Mouse (Mus musculus) heart, postnatal 0 days (tissue): ENCODE measurements around the gene Kazn. TPM values are rescaled to one million over a fixed set of nuclear protein-coding genes. Genes with fewer than 3 reads are reported as not detected.

Experiments used
- ATAC-seq: fragments of 200-750 bp; cut with Nextera tagmentation; 2 replicates; pipeline ENCODE4 v1.8.0; 2017; ENCODE audit warnings: low read depth, moderate number of reproducible peaks, moderate library complexity; ENCODE audit not compliant: insufficient read depth
- DNase-seq: peaks from one replicate; pipeline ENCODE4 v3.0.0-alpha.2; 2016; ENCODE audit warnings: low spot score
- H3K27ac ChIP-seq: fragments of 300-500 bp; sonication (generic); 2 replicates; pipeline ENCODE4 v1.5.1; 2014; ENCODE audit warnings: low read depth, mild to moderate bottlenecking
- H3K27me3 ChIP-seq: fragments of 300-500 bp; sonication (generic); 2 replicates; pipeline ENCODE4 v1.6.1; 2014; ENCODE audit warnings: low read length, mixed read lengths; ENCODE audit not compliant: control insufficient read depth, insufficient read depth
- H3K36me3 ChIP-seq: fragments of 300-500 bp; sonication (generic); replicated peaks from 2 replicates; pipeline ENCODE4 v1.6.1; 2014; ENCODE audit warnings: low read length, mixed read lengths; ENCODE audit not compliant: control insufficient read depth, insufficient read depth
- H3K4me1 ChIP-seq: fragments of 300-500 bp; sonication (generic); 2 replicates; pipeline ENCODE4 v1.6.1; 2014; ENCODE audit warnings: antibody characterized with exemption; ENCODE audit not compliant: control insufficient read depth, insufficient read depth
- H3K4me2 ChIP-seq: fragments of 300-500 bp; sonication (generic); 2 replicates; pipeline ENCODE4 v1.6.1; 2014; ENCODE audit warnings: low read depth, mild to moderate bottlenecking, low read length, moderate library complexity
- H3K4me3 ChIP-seq: fragments of 300-500 bp; sonication (generic); 2 replicates; pipeline ENCODE4 v1.5.1; 2014; ENCODE audit warnings: low read depth, low read length
- H3K9ac ChIP-seq: fragments of 300-500 bp; sonication (generic); replicated peaks from 2 replicates; pipeline ENCODE4 v1.6.1; 2014; ENCODE audit warnings: low read depth, low read length, mixed read lengths
- H3K9me3 ChIP-seq: fragments of 300-500 bp; sonication (generic); replicated peaks from 2 replicates; pipeline ENCODE4 v1.6.1; 2016; ENCODE audit warnings: low read length; ENCODE audit not compliant: control insufficient read depth
- CTCF ChIP-seq: IDR thresholded peaks from 2 replicates; pipeline ENCODE4 v1.5.1; 2016; ENCODE audit warnings: antibody characterized with exemption, control low read depth, low read depth
- EP300 ChIP-seq: IDR thresholded peaks from 2 replicates; pipeline ENCODE4 v1.6.1; 2016; ENCODE audit warnings: antibody characterized with exemption, low read depth
- WGBS: fragments of 180-500 bp; shearing (Covaris S2); extraction: QIAGEN DNeasy Blood & Tissue Kit; methylation state at CpG from one replicate; pipeline ENCODE4 v1.1.7; 2014; 5-methylcytosine and 5-hydroxymethylcytosine counted together
- polyA plus RNA-seq: library from polyadenylated mRNA; unstranded; fragments of >200 nt; fragmentation: Nextera tagmentation; extraction: Ambion mirVana; gene quantifications from 2 replicates; pipeline ENCODE4 v1.2.1, GENCODE M21; 2015
- total RNA-seq: library from RNA; depleted of rRNA; stranded (reverse); fragments of >200 nt; gene quantifications from 2 replicates; pipeline ENCODE4 v1.2.3, GENCODE M21; 2014; ENCODE audit warnings: low replicate concordance

Gene Kazn
- total and polyA plus RNA-seq, 2 experiments from 2014 or later: 2.5 to 19.9 TPM

DNA sequence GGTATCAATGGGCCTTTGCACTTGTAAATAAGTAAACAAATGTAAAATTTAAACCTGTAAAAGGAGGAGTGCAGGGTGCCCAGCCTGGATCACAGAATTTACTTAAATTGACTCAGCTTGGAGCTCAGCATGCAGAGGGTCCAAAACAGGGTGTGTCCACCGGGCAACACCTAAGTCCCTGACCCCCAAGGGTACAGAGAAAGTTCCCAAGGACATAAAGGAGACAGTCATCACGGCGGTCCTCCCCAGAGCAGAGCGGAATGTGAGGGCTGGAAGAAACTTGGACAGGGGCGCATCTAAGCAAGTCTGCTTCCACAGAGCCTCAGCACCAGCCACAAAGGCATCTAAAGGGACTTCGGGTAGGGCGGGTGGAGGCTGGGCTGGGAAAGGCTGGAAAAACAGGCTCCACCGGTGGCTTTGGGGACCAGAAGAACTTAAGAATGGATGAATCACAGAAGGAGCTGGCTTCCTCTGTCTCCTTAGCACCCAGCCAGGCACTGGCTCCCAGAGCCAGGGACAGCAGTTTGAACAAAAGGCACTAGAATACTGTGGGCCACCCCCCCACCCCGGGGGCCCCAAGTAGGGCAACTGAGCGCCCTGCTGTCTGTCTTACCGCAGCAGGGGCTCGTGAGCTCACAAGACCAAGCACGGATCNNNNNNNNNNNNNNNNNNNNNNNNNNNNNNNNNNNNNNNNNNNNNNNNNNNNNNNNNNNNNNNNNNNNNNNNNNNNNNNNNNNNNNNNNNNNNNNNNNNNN is 10.2 kb downstream of the Kazn start:
- peak; percentile 12; the same call in 1 of the 2 replicates for ATAC-seq
- no peak for DNase-seq
- Histone ChIP-seq H3K27me3 (no peaks in the 10 kb centered on the region), H3K27ac (no peak overlapping the region), H3K36me3 (no peaks in the 10 kb centered on the region), H3K9me3 (no peaks in the 10 kb centered on the region), H3K9ac (no peak overlapping the region), H3K4me2 (no peak overlapping the region), H3K4me1 (peaks cover 9% of the 10 kb centered on the region; the same call in 1 of the 2 replicates), H3K4me3 (no peak overlapping the region)
- 32% methylated on average over 13 of the region's 13 CpGs for WGBS
- TF ChIP-seq EP300 (no peak), CTCF (no peak)

DNA sequence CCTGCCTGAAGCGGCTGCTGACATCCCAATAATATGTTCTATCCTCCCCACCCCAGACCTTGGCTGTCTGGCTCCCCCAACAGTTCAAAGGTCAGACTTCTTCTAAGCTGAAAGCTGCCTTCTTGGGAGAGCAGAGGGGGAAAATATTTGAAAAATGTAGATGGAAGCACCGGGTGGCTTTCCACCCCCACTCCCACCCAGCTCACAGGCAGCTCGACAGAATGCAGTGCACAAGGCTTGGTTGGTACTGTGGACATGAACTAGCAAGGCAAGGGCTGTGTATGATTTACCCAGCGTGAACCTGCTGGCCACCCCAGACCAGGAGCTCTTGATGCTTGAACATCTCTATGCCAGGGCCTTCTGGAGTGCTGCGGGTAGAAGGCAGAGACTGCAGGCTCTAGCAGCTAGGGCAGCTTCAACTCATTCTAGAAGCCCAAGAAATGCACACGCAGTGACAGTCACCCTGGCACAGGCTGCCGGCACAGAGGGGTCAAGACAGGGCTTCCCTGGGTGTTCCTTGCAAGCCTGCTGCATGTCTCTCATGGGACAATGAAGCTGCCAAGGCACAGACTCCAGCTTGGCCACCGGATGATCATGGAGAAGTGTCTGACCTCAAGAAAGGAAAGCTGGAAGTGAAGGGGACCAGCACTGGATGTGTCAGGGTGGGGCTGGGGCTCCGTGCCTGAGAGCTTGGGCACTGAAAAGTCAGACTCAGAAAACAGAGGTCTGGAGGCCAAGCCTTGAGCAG is 15.1 kb downstream of the Kazn start:
- no peak for ATAC-seq
- H3K9me3 ChIP-seq: no peaks in the 10 kb centered on the region
- H3K9ac ChIP-seq: no peak overlapping the region
- no peak overlapping the region for H3K27ac ChIP-seq
- H3K4me1 ChIP-seq: peaks cover 18% of the 10 kb centered on the region
- TF ChIP-seq CTCF (no peak), EP300 (no peak)
- H3K4me2 ChIP-seq: no peak overlapping the region
- no peak overlapping the region for H3K4me3 ChIP-seq
- H3K27me3 ChIP-seq: no peaks in the 10 kb centered on the region
- no peaks in the 10 kb centered on the region for H3K36me3 ChIP-seq
- no peak for DNase-seq
- 56% methylated on average over 9 of the region's 9 CpGs for WGBS

DNA sequence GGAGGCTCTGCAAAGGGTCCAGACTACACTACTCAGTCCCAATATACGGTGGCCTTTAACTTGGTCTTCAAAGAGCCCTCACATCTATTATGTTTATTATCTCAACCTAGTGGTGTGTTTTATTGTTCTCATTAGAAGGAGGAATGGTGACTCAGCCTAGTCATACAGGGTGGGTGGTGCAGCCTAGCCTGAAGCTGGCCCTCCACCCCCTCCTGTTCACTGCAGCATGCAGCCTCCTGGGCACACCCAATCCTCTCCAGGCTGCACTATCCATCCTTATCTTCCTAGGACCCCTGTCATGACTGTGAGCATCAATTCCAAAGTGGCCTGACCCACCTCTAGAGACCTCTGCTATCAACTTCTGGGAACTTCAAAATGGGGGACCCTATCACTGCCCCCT is 16.8 kb downstream of the Kazn start:
- 48% methylated on average over 1 of the region's 1 CpGs for WGBS
- no peaks in the 10 kb centered on the region for H3K36me3 ChIP-seq
- TF ChIP-seq CTCF: no peak
- no peak for TF ChIP-seq EP300
- no peaks in the 10 kb centered on the region for H3K9me3 ChIP-seq
- peaks cover 18% of the 10 kb centered on the region for H3K4me1 ChIP-seq
- no peaks in the 10 kb centered on the region for H3K27me3 ChIP-seq
- DNase-seq (no peak), ATAC-seq (no peak)
- H3K4me2 ChIP-seq: no peak overlapping the region
- no peak overlapping the region for H3K4me3 ChIP-seq
- no peak overlapping the region for H3K9ac ChIP-seq
- no peak overlapping the region for H3K27ac ChIP-seq

- TF ChIP-seq CTCF (no peak), EP300 (no peak)
- H3K9me3 ChIP-seq: no peaks in the 10 kb centered on the region
- H3K27ac ChIP-seq: no peak overlapping the region
- 41% methylated on average over 5 of the region's 5 CpGs for WGBS
- H3K9ac ChIP-seq: no peak overlapping the region
- no peak for DNase-seq
- no peaks in the 10 kb centered on the region for H3K36me3 ChIP-seq
- no peaks in the 10 kb centered on the region for H3K27me3 ChIP-seq
- ATAC-seq: no peak
- H3K4me3 ChIP-seq: no peak overlapping the region
- H3K4me2 ChIP-seq: no peak overlapping the region
- peaks cover 18% of the 10 kb centered on the region for H3K4me1 ChIP-seq
Measured at GRCm38 (mm10) chr4:142221757-142222072, 17.5 kb downstream of the Kazn start.

DNA sequence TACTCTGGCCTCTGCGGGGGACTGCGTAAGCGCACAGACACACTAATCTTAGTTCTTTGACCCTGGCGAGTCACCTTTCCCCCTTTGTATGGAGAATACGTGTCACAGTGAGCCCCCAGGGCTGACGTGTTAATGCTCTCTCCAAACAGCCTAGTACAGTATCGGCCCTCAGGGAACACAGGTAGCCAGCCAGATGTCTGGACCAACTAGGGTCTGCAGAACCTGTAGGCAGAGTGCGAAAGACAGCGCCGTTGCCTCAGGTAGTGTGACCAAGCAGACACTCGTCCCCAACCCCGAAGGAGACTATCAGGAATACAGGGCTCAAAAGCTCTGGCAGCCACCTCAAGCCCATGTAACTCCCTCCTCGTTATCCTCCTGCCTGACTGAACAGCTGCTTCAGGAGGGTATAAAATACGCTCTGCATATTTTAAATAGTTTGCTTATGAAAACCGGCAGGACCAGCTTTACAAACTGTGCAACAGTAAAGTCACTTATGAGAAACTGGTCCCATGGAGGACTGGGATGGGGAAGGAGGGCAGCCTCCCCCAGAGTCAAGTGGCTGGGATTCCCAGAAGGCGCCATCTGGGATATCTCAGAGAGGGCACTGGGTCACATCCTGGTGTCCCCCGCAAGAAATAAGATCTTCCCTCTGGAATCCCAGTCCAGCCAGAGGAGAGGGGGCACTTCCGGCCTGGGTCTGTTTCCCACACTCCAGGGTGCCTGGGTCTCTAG is 18.0 kb downstream of the Kazn start:
- no peaks in the 10 kb centered on the region for H3K36me3 ChIP-seq
- 53% methylated on average over 18 of the region's 18 CpGs for WGBS
- H3K4me1 ChIP-seq: peaks cover 18% of the 10 kb centered on the region
- H3K9ac ChIP-seq: no peak overlapping the region
- H3K27ac ChIP-seq: no peak overlapping the region
- DNase-seq (no peak), ATAC-seq (no peak)
- no peak overlapping the region for H3K4me3 ChIP-seq
- H3K27me3 ChIP-seq: no peaks in the 10 kb centered on the region
- H3K9me3 ChIP-seq: no peaks in the 10 kb centered on the region
- no peak overlapping the region for H3K4me2 ChIP-seq
- no peak for TF ChIP-seq EP300
- no peak for TF ChIP-seq CTCF
